Mouse (Mus musculus) heart, adult 11 months (tissue): ENCODE data around the gene Ndufaf7.

ENCODE experiments used
- DNase-seq: peaks from one replicate; pipeline ENCODE4 v3.0.0; 2022

Gene Ndufaf7

DNA sequence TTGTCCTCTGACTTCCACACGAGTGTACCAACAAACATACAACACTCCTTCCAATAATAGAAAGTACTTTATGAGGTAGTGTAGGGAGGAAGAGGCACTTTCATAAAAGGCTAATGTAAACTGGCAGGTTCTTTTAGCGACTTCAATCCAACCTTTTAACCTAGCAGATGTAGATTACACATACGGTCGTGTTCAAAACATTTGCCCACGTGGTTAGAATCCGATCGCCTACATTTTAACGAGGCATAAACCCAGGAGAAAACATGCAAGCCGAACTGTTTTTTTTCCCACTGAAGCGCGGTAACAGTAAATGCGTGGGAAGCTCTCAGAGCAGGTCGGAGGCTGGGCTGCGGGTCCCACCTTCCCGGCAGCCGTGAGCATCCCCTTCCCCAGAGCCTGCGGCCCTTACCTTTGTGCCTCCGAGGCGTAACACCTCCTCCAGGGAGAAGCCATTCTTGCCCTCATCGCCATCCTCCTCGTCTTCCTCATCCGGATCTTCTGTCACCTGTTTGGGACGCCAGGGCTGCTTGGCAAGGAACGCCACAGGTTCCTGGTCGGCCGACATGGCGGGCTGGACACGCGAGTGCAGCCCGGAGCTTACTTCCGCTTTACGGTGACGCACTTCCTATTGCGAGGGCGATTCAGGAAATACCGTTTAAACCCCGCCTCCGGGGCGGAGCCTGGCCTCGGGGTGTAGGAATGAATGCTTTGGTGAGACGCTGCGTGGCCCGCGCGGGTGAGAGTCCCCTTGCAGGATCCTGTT lies at the start of gene Ndufaf7, which contains the start of gene Cebpz:
Gene Ndufaf7, plus strand, starts transcription at position 671 of the 763 bp plus-strand sequence.
Gene Cebpz, minus strand, starts transcription at position 601 of the 763 bp plus-strand sequence.
- peak; percentile 100 for DNase-seq

DNA sequence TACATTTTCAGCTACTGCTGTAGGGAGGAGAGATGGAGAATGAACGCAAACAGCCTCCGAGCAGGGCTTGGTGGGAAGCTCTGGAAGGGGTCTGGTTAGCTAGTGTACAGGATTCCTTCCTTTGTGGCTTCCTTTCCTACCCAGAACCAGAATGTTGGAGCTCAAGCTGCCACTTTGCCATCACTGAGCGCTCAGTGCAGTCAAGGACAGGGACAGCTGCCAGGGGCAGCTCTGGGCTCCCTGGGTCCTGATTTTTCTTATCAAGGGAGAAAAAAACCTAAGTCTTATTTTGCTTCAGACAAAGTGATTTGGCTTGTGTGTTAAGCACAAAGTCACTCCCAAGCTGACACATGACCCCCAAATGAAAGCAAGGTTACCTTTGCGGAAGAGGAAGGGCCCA lies 48.4 kb upstream of the Ndufaf7 start:
- peak; percentile 55 for DNase-seq

DNA sequence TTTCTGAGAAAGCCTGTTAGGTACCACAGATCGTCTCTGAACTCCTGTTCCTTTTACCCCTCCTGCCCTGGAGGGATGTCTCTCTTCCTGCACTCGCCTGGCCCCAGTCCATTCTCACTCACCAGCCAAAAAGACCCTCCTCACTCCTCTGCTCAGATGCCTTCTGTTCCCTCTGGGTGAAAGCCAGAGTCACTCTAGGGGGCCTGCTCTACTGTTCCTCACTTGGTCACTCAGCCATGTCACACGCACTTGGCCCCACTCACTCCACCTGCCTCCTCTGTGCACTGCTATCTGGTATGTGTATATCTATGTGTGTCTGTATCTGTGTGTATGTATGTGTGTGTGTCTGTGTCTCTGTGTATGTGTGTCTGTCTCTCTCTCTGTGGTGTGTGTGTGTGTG lies 47.8 kb upstream of the Ndufaf7 start:
- peak; percentile 76 for DNase-seq

DNA sequence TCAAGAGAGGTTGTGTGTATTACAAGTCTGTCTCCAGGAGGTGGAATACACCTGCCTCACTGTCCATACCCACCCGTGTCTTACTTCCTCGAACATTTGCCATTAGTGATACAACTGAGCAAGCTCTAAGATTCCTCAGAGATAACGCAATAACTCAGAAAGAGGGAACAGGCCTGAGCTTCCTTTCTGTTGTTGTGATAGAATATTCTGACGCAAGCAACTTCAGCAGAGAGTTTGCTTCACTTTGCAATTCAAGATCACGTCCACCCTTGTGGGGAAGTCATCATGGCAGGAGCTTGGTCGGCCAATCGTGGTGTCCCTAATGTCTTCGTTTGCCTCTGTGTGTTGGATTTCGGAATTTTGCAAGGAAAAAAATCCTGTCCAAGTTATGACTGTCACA lies 45.9 kb upstream of the Ndufaf7 start:
- peak; percentile 83 for DNase-seq

DNA sequence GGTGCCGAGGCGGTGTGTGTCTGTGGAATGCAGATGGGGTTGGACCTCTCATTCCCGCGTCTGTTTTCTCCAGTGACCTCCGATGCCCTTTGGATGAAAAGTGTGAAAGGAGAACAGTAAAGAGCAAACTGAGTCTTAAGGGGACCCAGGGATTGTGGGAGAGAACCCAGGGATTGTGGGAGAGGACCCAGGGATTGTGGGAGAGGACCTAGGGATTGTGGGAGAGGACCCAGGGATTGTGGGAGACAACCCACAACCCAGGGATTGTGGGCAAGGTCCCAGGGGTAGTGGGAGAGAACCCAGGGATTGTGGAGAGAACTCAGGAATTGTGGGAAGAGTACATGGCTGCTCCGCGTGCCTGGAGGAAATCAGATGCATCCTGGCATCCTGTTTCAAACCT lies 41.9 kb upstream of the Ndufaf7 start:
- peak; percentile 76 for DNase-seq

DNA sequence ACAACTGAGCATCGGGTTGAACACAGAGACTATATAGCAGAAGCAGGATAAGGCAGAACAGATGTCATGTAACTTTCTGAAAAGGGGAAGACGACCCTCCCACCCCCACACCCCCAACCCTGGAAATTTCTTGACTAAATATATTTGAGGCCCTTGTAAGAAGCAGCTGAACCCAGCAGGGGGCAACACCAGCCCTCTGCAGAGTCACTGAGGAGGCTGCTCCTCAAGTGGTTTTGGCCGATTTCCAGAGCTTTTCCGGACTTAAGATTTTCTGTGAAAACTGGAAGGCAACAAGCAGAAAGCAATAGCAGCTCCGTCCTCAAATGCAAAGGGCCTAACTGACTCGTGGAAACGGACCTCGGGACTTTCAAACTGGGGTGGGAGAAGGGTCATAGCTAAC lies 41.5 kb upstream of the Ndufaf7 start:
- DNase-seq: peak; percentile 88

DNA sequence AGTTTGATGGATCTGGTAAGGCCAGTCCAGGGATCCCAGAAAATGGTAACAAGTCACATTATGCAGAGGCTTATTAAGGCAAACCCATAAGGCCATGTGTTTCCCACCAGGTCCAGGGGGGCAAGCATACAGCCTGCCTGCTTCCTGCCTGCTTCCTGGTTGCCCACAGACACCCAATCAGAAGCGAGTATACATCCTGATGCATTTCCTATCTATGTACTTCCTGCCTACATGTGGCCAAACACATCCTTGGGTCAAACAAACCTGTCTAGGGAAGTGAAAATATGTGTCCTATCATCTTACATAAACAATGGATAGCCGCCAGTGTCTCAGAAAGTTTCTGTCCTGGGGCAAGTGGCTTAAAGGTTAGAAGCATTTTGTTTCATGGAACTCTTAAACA lies 33.8 kb upstream of the Ndufaf7 start:
- DNase-seq: no peak

DNA sequence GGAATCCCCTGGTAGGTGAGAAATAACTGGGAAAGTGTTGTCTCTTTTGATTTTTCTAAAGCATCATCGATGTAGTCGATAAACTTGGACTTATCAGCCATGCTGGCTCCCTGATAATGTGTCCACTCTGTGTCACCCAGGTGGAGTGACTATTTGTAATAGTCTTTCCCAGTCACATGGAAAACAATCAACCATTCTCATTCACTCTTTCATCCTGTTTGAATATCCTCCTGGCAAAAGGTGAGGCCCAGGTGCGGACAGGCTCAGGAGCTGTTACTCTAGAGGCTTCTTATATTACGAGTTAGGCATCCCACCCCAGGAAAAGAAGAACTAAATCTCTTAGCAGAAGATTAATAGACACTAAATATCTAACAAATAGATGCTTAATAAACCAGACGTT lies 30.0 kb upstream of the Ndufaf7 start, which contains the start of gene Sult6b1:
Gene Sult6b1, minus strand, starts transcription at position 101 of the 400 bp plus-strand sequence.
- no peak for DNase-seq

DNA sequence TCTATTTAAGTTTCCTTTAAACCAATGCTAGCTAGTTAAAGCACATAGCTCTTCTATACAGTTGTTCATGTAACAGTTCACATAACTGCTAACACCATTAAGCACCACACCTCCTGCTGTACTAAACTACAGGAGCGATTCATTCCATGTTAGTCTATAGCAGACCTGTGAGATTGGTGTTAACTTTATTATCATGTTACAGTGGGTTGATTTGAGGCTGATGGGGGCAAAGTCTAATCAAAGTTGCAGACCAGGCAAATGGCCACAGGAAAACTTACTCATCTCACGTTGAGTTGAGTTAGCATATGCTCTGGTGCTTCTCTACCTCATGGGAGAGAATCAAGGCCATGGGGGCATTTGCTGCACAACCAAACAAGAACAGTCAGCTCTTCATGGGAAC lies 27.6 kb upstream of the Ndufaf7 start:
- DNase-seq: no peak

DNA sequence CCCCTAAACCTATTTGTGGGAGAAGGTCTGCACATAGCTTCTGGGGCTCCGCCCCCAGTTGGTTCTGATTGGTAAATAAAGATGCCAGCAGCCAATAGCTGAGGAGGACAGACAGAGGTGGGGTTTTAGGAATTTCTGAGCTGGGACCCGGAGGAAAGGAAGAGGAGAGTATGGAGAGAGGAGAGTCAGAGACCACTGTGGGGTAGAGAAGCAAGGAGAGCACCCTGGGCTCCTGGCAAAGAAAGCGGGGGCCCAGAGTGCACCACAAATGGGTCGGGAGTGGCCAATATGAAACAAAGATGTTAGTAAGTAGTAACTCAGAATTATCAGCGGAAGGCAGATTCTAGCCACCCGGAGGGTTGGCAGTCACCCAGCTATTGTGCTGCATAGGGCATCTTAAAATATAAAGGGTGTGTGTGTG lies 24.1 kb upstream of the Ndufaf7 start:
- DNase-seq: no peak

DNA sequence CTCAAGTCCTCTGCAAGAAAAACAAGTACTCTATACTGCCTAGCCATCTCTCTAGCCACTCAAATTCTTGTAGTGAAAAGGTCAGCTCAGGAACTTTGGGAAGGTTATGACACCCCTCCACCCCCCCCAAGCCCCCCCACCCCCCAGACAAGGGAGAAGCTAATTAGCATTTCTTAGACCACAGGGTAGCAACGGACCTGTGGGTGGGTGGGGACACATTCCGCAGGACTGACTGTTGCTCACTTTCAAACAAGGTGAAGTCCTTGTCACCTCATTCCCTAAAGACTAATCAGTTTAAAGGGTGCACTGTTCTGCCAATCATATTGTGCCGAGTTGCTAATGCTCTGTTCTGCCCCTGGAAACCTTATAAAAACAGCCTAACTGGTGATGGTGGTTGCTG lies 23.0 kb upstream of the Ndufaf7 start:
- no peak for DNase-seq

- DNase-seq: no peak
These were observed 21.2 kb upstream of the Ndufaf7 start for GRCm38 (mm10) chr17:78915772-78916171.

DNA sequence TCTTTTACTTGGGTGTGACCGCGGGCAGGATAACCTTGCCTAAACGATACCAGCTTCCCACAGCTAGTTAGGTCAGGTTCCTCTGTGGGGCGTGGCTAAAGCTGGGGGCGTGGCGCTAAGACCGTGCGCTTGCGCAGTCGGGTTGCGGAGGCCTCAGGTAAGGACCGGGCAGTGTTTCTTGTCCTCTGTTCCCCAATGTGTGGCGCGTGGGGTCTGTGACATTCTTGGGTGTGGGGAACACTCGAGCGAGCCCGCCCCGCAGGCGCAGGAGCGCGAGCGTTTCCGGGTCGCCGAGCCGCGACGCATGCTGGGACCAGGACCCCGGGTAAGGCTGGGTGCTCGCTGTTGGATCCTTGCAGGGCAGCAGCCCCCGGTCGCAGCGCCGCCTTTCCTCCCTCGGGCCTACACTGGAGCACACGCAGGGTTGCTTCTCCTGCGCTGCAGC lies 20.5 kb upstream of the Ndufaf7 start, which contains the start of gene Cebpzos:
Gene Cebpzos, plus strand, starts transcription at position 132 of the 445 bp plus-strand sequence.
- DNase-seq: peak; percentile 99

DNA sequence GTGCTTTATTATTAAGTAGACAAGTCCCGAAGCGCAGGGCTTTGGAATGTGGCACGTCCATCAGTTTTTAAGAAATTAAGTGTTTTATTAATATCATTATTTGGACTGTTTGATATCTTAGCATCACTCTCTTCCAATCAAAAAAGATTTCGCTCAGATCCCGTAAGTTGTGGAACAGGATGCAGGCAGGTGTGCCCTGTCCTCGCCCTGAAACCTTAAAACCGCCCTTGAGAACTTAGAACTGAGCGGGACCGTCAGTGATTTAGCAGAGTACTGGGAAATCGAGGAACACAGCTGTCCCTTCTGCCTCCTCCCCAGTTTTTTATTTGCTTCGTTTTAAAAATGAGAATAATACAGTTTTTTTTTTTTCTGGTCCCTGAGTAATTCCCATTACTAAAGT lies 20.0 kb upstream of the Ndufaf7 start:
- DNase-seq: no peak

GRCm38 (mm10) chr17:78917696-78918095 lies 19.2 kb upstream of the Ndufaf7 start:
- DNase-seq: peak; percentile 89

DNA sequence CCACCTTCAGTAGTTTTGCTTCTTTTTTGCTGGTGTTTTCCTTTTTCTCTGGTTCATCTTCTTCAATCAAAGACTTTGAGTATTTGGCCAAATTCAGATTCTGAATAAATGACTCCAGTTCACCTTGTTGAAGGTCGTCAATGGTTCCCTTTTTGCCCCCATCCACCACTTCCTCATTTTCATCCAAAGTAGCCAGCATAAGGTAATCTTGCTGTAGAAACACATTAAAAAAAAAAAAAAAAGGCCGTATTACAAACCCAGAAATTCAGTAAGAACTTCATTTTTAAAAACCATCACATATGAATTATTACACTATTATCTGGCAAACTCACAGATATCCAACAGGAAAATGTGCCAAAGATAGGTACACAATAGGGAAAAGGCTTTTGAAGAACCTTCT lies 1.1 kb upstream of the Ndufaf7 start:
- no peak for DNase-seq

DNA sequence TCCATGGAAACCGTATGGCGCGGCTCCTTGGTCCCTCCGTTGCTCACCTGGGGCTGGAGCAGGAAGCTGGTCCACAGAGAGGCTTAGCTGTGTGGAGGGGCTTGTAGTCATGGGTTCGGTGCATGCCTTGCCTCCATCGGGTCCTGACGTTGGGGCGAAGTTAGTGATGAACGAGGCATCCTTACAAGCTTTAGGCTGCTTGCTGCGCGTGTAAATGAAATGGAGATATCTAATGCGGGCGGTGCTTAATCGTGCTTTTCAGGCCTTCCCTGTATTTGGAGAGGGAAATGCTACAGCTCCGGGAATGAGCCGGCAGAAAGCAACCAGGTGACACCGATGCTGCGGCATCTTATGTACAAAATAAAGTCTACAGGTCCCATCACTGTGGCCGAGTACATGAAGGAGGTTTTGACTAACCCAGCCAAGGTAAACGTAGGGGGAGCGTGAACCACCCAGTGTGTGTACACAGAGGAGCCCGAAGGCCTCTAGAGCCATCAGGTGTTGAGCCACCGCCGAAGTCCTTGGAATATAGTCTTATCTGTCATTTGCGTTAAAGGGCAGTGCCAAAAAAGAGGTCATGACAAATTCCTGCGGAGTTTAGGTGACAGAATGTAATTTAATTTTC lies 405 bp downstream of the Ndufaf7 start:
- peak; percentile 90 for DNase-seq

DNA sequence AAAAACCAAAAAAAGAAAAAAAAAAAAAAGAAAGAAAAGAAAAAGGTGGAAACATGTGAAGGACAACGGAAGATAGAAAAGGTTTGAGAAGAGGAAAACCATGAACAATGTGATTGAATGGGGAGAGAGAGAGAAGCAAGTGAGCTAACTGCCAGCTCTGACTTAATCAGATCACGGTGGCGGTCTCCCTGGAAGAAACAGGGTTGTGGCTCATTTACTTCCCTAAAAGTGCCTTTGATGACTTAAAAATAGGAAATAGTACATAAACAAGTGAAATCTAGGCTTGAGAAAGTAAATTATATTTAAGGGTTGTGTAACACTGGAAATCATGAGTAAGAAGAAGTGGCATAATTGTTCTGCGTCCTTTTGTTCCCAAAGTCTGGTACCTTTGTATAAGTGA lies 2.0 kb downstream of the Ndufaf7 start:
- DNase-seq: no peak

DNA sequence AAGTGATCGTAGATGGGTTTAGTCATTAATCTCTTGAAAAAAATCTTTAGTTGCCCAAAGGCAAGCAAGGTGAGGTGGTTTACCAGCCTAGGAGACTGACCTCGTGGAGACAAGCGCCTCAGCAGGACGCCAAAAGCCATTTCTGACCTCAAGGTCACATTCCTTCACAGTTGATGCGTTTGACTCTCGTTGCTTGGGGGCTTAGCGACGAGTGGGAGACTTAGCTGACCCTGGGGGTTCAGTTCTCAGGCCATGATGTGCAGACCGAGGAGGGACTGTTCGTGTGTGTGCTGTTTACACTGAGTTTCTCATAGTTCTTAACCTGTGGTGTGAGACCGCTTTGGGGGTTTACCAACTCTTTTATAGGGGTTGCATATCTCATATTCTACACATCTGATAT lies 5.6 kb downstream of the Ndufaf7 start:
- no peak for DNase-seq

- DNase-seq: peak; percentile 12
These were observed 14.3 kb downstream of the Ndufaf7 start for GRCm38 (mm10) chr17:78951225-78951624.

GRCm38 (mm10) chr17:78952070-78952469 lies 15.1 kb downstream of the Ndufaf7 start:
- DNase-seq: no peak

DNA sequence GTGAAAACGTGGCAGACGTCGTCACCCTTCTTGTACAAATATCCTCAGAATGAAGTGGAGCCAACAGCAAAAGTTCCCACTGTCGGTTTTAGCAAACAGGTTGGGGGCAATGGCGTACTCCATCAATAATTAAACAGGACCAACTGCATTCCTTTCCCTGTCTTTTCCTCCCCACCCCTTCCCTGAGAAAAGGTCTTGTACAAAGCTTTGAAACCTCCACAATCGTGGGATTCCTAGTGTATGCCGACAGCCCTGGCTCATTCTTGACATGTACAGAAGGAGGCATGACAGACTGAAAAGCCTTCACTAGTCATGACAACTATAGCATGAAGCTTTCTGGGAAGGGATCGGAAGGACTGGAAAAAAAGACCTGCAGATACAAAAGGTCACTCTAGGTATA lies 16.3 kb downstream of the Ndufaf7 start:
- DNase-seq: no peak

- DNase-seq: no peak
These were observed 22.5 kb downstream of the Ndufaf7 start for GRCm38 (mm10) chr17:78959473-78959872.

DNA sequence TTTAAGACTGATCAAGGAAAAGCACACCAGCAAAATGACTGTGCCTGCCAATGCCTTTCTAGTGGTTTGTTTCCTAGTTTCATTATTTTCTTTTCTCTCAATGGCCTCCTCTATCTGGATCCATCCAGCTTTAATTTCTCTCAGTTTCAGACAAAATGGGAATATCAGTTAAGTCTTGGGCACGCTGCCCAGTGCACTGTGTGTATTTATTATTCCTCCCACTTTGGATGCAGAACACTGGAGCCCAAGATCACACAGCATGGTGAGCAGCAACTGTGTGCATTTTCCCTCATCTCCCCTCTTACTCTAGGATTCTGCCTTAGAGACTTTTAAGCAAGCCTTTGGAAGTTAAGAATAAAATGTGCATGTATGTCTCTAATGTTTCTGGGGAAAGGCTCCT lies 27.5 kb downstream of the Ndufaf7 start:
- DNase-seq: peak; percentile 23
